Mouse (Mus musculus) forebrain, embryonic 11.5 days (tissue): ENCODE data around the gene Gm20388. TPM values are rescaled to one million over a fixed set of nuclear protein-coding genes. Genes with fewer than 3 reads are reported as not detected.
A peak's percentile ranks its signal among the peaks of the same experiment; 100 is the strongest.

Source experiments
- ATAC-seq: fragments of 200-750 bp; cut with Nextera tagmentation; replicated peaks from 2 replicates; pipeline ENCODE4 v1.8.0; 2017; ENCODE audit warnings: moderate TSS enrichment; ENCODE audit not compliant: low FRiP score
- DNase-seq: peaks from one replicate; pipeline ENCODE4 v3.0.0-alpha.2; 2017; ENCODE audit warnings: low spot score
- H3K27ac ChIP-seq: fragments of 300-500 bp; sonication (generic); 2 replicates; pipeline ENCODE4 v1.5.1; 2014; ENCODE audit warnings: low read depth, low read length
- H3K27me3 ChIP-seq: fragments of 300-500 bp; sonication (generic); 2 replicates; pipeline ENCODE4 v1.6.1; 2014; ENCODE audit warnings: mild to moderate bottlenecking, low read length, mixed read lengths; ENCODE audit not compliant: control insufficient read depth, insufficient read depth
- H3K36me3 ChIP-seq: fragments of 300-500 bp; sonication (generic); 2 replicates; pipeline ENCODE4 v1.6.1; 2014; ENCODE audit warnings: mild to moderate bottlenecking, low read length, moderate library complexity, mixed read lengths; ENCODE audit not compliant: control insufficient read depth, insufficient read depth
- H3K4me1 ChIP-seq: fragments of 300-500 bp; sonication (generic); replicated peaks from 2 replicates; pipeline ENCODE4 v1.6.1; 2014; ENCODE audit warnings: low read length, mixed read lengths; ENCODE audit not compliant: control insufficient read depth, insufficient read depth
- H3K4me2 ChIP-seq: fragments of 300-500 bp; sonication (generic); 2 replicates; pipeline ENCODE4 v1.6.1; 2014; ENCODE audit warnings: low read depth, mild to moderate bottlenecking, low read length, moderate library complexity, mixed read lengths; ENCODE audit not compliant: severe bottlenecking
- H3K4me3 ChIP-seq: fragments of 300-500 bp; sonication (generic); 2 replicates; pipeline ENCODE4 v1.5.1; 2014; ENCODE audit warnings: low read depth, low read length
- H3K9ac ChIP-seq: fragments of 300-500 bp; sonication (generic); 2 replicates; pipeline ENCODE4 v1.6.1; 2014; ENCODE audit warnings: low read length
- H3K9me3 ChIP-seq: fragments of 300-500 bp; sonication (generic); 2 replicates; pipeline ENCODE4 v1.6.1; 2016; ENCODE audit warnings: low read length, mixed read lengths; ENCODE audit not compliant: control insufficient read depth
- WGBS: fragments of 180-500 bp; shearing (Covaris S2); extraction: QIAGEN DNeasy Blood & Tissue Kit; methylation state at CpG from one replicate; pipeline ENCODE4 v1.1.7; 2014; 5-methylcytosine and 5-hydroxymethylcytosine counted together
- polyA plus RNA-seq: library from polyadenylated mRNA; unstranded; fragments of >200 nt; fragmentation: Nextera tagmentation; extraction: Ambion mirVana; gene quantifications from 2 replicates; pipeline ENCODE4 v1.2.1, GENCODE M21; 2014

Gene Gm20388
- polyA plus RNA-seq, 1 experiment from 2014 or later, result not detected

DNA sequence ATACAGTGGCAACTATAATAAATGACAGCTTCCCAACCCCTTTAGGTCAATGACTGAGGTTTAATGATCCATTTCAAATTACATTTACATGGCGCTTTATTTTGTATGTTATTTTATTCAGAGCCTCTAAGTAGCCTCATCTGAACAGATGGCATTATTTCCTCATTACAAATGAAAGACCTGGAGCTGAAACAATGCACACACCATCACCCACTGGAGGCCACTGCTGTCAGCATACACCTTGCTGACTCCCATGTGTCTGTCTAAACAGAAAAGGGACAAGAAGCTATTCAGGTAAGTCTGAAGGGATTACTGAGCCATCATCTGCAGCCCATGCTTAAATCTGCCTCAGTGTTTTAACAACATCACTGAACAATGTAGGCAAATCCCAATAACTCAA is 3024.5 kb downstream of the Gm20388 start:
- no peaks in the 10 kb centered on the region; the same call in 1 of the 2 replicates for H3K4me1 ChIP-seq
- no peak overlapping the region for H3K27ac ChIP-seq
- no peak overlapping the region for H3K4me2 ChIP-seq
- DNase-seq (no peak), ATAC-seq (no peak)
- no peaks in the 10 kb centered on the region for H3K36me3 ChIP-seq
- H3K9me3 ChIP-seq, result no peaks in the 10 kb centered on the region
- no peak overlapping the region for H3K4me3 ChIP-seq
- H3K27me3 ChIP-seq, result no peaks in the 10 kb centered on the region
- no peak overlapping the region for H3K9ac ChIP-seq
- WGBS, result 88% methylated on average over 1 of the region's 1 CpGs

DNA sequence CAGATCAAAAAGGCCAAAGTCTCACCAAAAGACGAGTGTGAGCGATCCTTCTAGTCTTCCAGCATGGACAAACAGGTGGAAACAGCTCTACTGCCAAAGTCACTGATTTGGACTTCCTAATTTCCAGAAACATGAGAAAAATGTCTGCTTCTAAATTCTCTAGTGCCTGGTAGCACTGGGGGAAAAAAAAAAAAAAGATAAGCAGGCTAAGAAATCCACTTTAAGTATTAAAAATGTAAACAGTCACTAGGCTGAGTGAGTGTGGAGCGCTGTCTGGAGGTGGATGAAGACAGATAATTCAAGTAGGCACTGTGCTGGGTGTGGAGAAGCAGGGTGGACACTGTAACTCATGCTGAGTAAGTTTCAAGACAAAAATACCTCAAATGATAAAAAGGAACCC is 3025.3 kb downstream of the Gm20388 start:
- Histone ChIP-seq H3K4me1 (no peaks in the 10 kb centered on the region; the same call in 1 of the 2 replicates), H3K36me3 (no peaks in the 10 kb centered on the region), H3K27ac (no peak overlapping the region), H3K4me3 (no peak overlapping the region), H3K9me3 (no peaks in the 10 kb centered on the region), H3K4me2 (no peak overlapping the region), H3K9ac (no peak overlapping the region), H3K27me3 (no peaks in the 10 kb centered on the region)
- DNase-seq, result no peak
- ATAC-seq, result no peak
- 89% methylated on average over 3 of the region's 3 CpGs for WGBS

DNA sequence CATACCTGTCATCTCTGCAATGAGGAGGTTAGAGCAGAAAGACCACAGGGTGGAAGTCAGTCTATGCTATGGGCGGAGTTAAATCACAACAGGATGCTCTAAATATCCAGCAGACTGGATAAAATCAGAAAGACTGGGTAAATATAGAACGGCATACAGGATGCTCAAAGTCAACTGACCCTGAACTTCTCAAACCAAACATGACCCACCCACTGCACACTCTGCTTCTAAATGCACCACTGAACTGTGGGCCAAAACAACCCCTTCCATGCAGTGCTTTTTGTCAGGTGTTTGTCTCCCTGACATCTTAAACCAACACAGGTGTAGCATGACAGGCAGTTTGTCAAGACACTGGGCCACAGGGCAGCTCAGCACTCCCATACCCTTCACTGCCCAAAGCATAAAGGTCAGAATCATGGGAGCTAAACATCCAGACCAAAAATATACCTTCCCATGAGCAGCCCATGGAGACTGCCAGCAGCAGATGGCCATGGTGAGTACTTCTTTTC is 3027.0 kb downstream of the Gm20388 start:
- Histone ChIP-seq H3K4me3 (no peak overlapping the region), H3K27me3 (no peaks in the 10 kb centered on the region), H3K27ac (no peak overlapping the region), H3K4me2 (no peak overlapping the region), H3K36me3 (no peaks in the 10 kb centered on the region), H3K4me1 (no peaks in the 10 kb centered on the region; the same call in 1 of the 2 replicates), H3K9ac (no peak overlapping the region), H3K9me3 (no peaks in the 10 kb centered on the region)
- DNase-seq, result no peak
- WGBS, result 92% methylated on average over 2 of the region's 2 CpGs
- no peak for ATAC-seq

DNA sequence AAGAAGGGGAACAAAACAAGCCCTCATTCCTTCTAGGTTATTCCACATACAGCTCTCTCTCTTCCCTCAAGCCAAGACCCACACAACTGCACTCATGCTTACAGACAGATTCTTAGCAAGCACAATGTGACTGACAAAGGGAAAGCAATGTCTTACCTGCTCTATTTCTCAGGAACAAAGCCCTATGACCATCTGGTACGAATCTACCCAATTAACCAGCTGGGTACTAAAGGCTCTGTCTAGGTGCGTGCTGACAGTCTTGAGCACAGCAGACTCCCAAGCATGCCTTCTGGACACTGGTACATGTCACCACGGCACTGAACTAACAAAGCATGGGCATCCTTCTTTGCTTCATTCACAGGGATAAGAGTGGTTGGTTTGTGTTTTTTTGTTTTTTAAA is 3027.5 kb downstream of the Gm20388 start:
- H3K4me2 ChIP-seq, result no peak overlapping the region
- no peaks in the 10 kb centered on the region for H3K9me3 ChIP-seq
- ATAC-seq, result no peak
- no peak for DNase-seq
- H3K27me3 ChIP-seq, result no peaks in the 10 kb centered on the region
- no peaks in the 10 kb centered on the region; the same call in 1 of the 2 replicates for H3K4me1 ChIP-seq
- no peak overlapping the region for H3K9ac ChIP-seq
- 0 out of 2 replicates have a peak overlapping the region, but pooled peaks have one; percentile 25 for H3K27ac ChIP-seq
- no peak overlapping the region for H3K4me3 ChIP-seq
- WGBS, result 68% methylated on average over 3 of the region's 3 CpGs
- no peaks in the 10 kb centered on the region for H3K36me3 ChIP-seq

DNA sequence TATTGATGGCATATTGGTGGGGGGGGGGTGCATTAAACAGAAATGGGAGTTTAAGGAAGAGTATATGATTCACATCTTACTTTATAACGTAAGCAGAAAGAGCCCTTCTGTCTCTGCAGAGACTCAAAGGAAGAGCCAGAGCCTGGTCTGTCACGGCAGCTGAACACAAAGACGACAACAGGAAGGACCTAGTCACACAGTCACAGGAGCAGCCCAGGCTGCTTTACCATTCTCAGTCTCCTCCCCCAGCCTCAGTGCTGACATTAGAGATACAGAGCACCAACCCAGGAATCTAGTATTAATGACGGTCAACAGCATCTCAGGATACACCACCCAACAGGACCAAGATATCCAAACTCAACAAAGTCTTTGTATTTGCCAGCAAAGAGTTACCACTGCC is 3027.9 kb downstream of the Gm20388 start:
- Histone ChIP-seq H3K9me3 (no peaks in the 10 kb centered on the region), H3K27ac (0 out of 2 replicates have a peak overlapping the region, but pooled peaks have one; percentile 25), H3K4me3 (no peak overlapping the region), H3K9ac (no peak overlapping the region), H3K36me3 (no peaks in the 10 kb centered on the region), H3K4me2 (no peak overlapping the region), H3K27me3 (no peaks in the 10 kb centered on the region), H3K4me1 (no peaks in the 10 kb centered on the region; the same call in 1 of the 2 replicates)
- DNase-seq, result no peak
- ATAC-seq, result no peak
- 62% methylated on average over 4 of the region's 4 CpGs for WGBS

DNA sequence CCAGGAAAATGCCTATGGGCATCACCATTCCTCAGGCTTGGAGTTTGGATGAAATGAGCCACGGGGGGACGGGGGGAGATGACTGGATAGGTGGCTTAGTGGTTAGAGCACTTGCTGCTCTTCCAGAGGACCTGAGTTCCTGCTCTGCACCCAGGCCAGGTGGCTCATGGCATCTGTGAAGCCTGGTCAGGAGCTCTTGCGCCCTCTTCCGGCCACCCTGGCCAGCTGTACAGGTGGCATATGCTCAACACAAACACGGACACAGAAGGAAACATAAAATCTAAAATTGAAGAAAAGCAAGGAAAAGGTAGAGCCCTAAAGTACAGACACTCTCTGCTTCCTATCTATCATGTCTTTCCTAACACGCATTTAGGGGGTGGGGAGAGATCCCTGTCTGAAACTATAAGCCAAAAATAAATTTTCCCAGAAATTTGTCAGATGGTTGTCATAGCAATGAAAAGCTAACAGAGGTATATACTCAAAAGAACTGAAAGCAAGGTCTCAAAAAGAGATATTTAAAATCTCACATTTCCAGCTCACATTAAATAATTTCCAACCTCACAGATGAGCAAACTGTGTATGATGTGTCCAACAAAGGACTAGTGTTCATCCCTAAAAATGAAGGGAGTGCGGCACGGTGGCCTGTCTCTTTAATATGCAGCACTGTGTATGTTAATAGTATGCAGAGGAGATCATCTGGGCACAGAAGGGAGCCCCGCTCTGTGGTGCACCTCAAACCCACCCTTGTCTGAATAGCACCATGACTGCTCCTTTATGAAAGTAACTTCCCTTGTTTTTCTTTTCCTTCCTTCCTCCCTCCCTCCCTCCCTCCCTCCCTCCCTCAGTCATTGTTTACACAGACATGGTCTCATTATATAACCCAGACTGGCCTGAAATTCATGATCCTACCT is 3032.4 kb downstream of the Gm20388 start:
- H3K9me3 ChIP-seq, result no peaks in the 10 kb centered on the region
- H3K27ac ChIP-seq, result no peak overlapping the region
- H3K4me3 ChIP-seq, result no peak overlapping the region
- H3K4me1 ChIP-seq, result no peaks in the 10 kb centered on the region; the same call in 1 of the 2 replicates
- no peaks in the 10 kb centered on the region for H3K36me3 ChIP-seq
- no peak for ATAC-seq
- no peak overlapping the region for H3K9ac ChIP-seq
- WGBS, result 82% methylated on average over 9 of the region's 9 CpGs
- H3K27me3 ChIP-seq, result no peaks in the 10 kb centered on the region
- no peak for DNase-seq
- H3K4me2 ChIP-seq, result no peak overlapping the region

DNA sequence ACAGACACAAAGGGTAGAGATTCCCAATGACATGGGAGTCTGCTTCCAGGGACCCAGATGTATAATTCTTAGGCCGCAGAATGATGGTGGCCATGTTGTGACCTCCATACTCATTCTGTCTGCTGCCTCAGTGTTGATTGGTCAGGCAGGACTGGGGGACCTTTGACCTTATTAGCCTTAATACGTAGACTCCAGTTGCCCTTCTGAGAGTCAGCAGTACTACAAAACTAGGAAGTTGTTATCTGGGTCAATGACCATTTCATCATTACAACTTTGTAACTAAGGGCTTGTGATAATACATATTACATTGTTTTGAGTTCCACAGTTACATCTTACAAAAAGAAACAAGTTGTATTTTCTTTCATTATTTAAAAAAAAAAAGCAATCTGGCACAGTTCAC is 3035.1 kb downstream of the Gm20388 start:
- Histone ChIP-seq H3K4me2 (no peak overlapping the region), H3K27ac (no peak overlapping the region), H3K9ac (no peak overlapping the region), H3K4me3 (no peak overlapping the region), H3K4me1 (no peaks in the 10 kb centered on the region), H3K9me3 (no peaks in the 10 kb centered on the region), H3K36me3 (no peaks in the 10 kb centered on the region), H3K27me3 (no peaks in the 10 kb centered on the region)
- 81% methylated on average over 2 of the region's 2 CpGs for WGBS
- ATAC-seq, result no peak
- DNase-seq, result no peak

DNA sequence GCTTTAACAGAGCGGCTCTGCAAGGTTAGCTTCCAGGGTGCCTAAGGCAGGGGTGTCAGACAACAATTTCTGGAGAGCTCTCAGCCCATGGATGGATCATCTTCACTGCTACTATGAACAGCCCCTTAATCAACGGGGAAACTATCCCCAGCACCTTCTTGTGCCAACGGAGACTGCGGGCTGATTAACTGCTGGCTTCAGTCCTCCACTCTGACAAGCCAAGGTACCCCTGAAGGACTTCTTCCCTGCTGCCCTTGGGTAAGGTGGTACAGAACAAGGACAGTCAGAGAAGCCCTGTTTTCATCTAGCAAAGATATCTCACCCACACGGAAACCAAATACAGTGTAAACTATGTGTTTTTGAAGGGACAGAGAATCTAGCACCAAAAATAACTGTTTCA is 3039.1 kb downstream of the Gm20388 start:
- no peaks in the 10 kb centered on the region for H3K27me3 ChIP-seq
- ATAC-seq (no peak), DNase-seq (no peak)
- no peaks in the 10 kb centered on the region for H3K4me1 ChIP-seq
- H3K9ac ChIP-seq, result no peak overlapping the region
- WGBS, result 89% methylated on average over 5 of the region's 5 CpGs
- H3K4me2 ChIP-seq, result no peak overlapping the region
- no peak overlapping the region for H3K4me3 ChIP-seq
- no peaks in the 10 kb centered on the region for H3K36me3 ChIP-seq
- no peaks in the 10 kb centered on the region for H3K9me3 ChIP-seq
- H3K27ac ChIP-seq, result no peak overlapping the region
